Mouse (Mus musculus): Measurements from ENCODE around the gene Iqgap2. TPM values are rescaled to one million over a fixed set of nuclear protein-coding genes. Genes with fewer than 3 reads are reported as not detected.

Iqgap2 gene
- polyA plus RNA-seq, 1 experiment from 2014 or later: 9.8 TPM

GRCm38 (mm10) chr13:95672372-95672771 lies 219.3 kb downstream of the Iqgap2 start:
- 0 out of 2 replicates have a peak, but pooled peaks cover 7% of the 10 kb centered on the region for H3K36me3 ChIP-seq (ENCODE audit: insufficient read depth)
- no peaks in the 10 kb centered on the region for H3K9me3 ChIP-seq (ENCODE audit: low read depth, low read length)
- no peak overlapping the region for H3K27ac ChIP-seq (ENCODE audit: low read depth)
- no peak overlapping the region for H3K9ac ChIP-seq
- TF ChIP-seq CTCF (IDR thresholded peaks at IDR 0.05; ENCODE audit: low read depth): no peak
- no peaks in the 10 kb centered on the region for H3K27me3 ChIP-seq (ENCODE audit: insufficient read depth, low read length)
- 73% methylated on average over 7 of the region's 7 CpGs for WGBS
- H3K4me3 ChIP-seq (ENCODE audit: low read depth, low read length): no peak overlapping the region
- DNase-seq (peak; percentile 15), ATAC-seq (ENCODE audit: insufficient read depth) (no peak)
- H3K4me1 ChIP-seq (ENCODE audit: insufficient read depth): no peaks in the 10 kb centered on the region
- no peak overlapping the region for H3K4me2 ChIP-seq

- peak; percentile 76 for DNase-seq
- no peak overlapping the region for H3K4me3 ChIP-seq (ENCODE audit: low read depth, low read length)
- peak overlapping the region; percentile 55; the same call in 1 of the 2 replicates for H3K27ac ChIP-seq (ENCODE audit: low read depth)
- H3K4me2 ChIP-seq: no peak overlapping the region; the same call in 1 of the 2 replicates
- H3K27me3 ChIP-seq (ENCODE audit: insufficient read depth, low read length): no peaks in the 10 kb centered on the region
- no peak for TF ChIP-seq CTCF (IDR thresholded peaks at IDR 0.05; ENCODE audit: low read depth)
- H3K4me1 ChIP-seq (ENCODE audit: insufficient read depth): no peaks in the 10 kb centered on the region
- 0 out of 2 replicates have a peak, but pooled peaks cover 7% of the 10 kb centered on the region for H3K36me3 ChIP-seq (ENCODE audit: insufficient read depth)
- H3K9me3 ChIP-seq (ENCODE audit: low read depth, low read length): no peaks in the 10 kb centered on the region
- no peak overlapping the region for H3K9ac ChIP-seq
- WGBS: 58% methylated on average over 9 of the region's 9 CpGs
- ATAC-seq (ENCODE audit: insufficient read depth): peak; percentile 94
Measured at GRCm38 (mm10) chr13:95671108-95671897, 220.4 kb downstream of the Iqgap2 start.

GRCm38 (mm10) chr13:95670534-95670933 lies 221.2 kb downstream of the Iqgap2 start:
- H3K36me3 ChIP-seq (ENCODE audit: insufficient read depth): 0 out of 2 replicates have a peak, but pooled peaks cover 7% of the 10 kb centered on the region
- no peaks in the 10 kb centered on the region for H3K4me1 ChIP-seq (ENCODE audit: insufficient read depth)
- no peak overlapping the region for H3K9ac ChIP-seq
- ATAC-seq (ENCODE audit: insufficient read depth): no peak
- no peak for TF ChIP-seq CTCF (IDR thresholded peaks at IDR 0.05; ENCODE audit: low read depth)
- WGBS: 73% methylated on average over 5 of the region's 5 CpGs
- H3K4me2 ChIP-seq: no peak overlapping the region
- no peaks in the 10 kb centered on the region for H3K27me3 ChIP-seq (ENCODE audit: insufficient read depth, low read length)
- H3K27ac ChIP-seq (ENCODE audit: low read depth): no peak overlapping the region
- no peak for DNase-seq
- H3K4me3 ChIP-seq (ENCODE audit: low read depth, low read length): no peak overlapping the region
- H3K9me3 ChIP-seq (ENCODE audit: low read depth, low read length): no peaks in the 10 kb centered on the region

GRCm38 (mm10) chr13:95667260-95667659 lies 224.5 kb downstream of the Iqgap2 start:
- no peak overlapping the region for H3K4me3 ChIP-seq (ENCODE audit: low read depth, low read length)
- no peaks in the 10 kb centered on the region for H3K9me3 ChIP-seq (ENCODE audit: low read depth, low read length)
- ATAC-seq (ENCODE audit: insufficient read depth) (no peak), DNase-seq (peak; percentile 65)
- H3K9ac ChIP-seq: no peak overlapping the region
- no peaks in the 10 kb centered on the region for H3K4me1 ChIP-seq (ENCODE audit: insufficient read depth)
- peak; percentile 60 for TF ChIP-seq CTCF (IDR thresholded peaks at IDR 0.05; ENCODE audit: low read depth)
- no peaks in the 10 kb centered on the region for H3K27me3 ChIP-seq (ENCODE audit: insufficient read depth, low read length)
- H3K36me3 ChIP-seq (ENCODE audit: insufficient read depth): 0 out of 2 replicates have a peak, but pooled peaks cover 5% of the 10 kb centered on the region
- no peak overlapping the region for H3K27ac ChIP-seq (ENCODE audit: low read depth)
- H3K4me2 ChIP-seq: no peak overlapping the region
- 14% methylated on average over 7 of the region's 7 CpGs for WGBS

GRCm38 (mm10) chr13:95665644-95666356 lies 225.9 kb downstream of the Iqgap2 start:
- Histone ChIP-seq H3K27me3 (ENCODE audit: insufficient read depth, low read length) (no peaks in the 10 kb centered on the region), H3K9me3 (ENCODE audit: low read depth, low read length) (no peaks in the 10 kb centered on the region), H3K36me3 (ENCODE audit: insufficient read depth) (no peaks in the 10 kb centered on the region), H3K4me1 (ENCODE audit: insufficient read depth) (no peaks in the 10 kb centered on the region), H3K4me3 (ENCODE audit: low read depth, low read length) (no peak overlapping the region), H3K9ac (no peak overlapping the region), H3K27ac (ENCODE audit: low read depth) (no peak overlapping the region), H3K4me2 (no peak overlapping the region)
- no peak for TF ChIP-seq CTCF (IDR thresholded peaks at IDR 0.05; ENCODE audit: low read depth)
- WGBS: 83% methylated on average over 13 of the region's 13 CpGs
- DNase-seq (no peak), ATAC-seq (ENCODE audit: insufficient read depth) (no peak)

GRCm38 (mm10) chr13:95663834-95664233 lies 227.9 kb downstream of the Iqgap2 start:
- DNase-seq (no peak), ATAC-seq (ENCODE audit: insufficient read depth) (no peak)
- Histone ChIP-seq H3K27ac (ENCODE audit: low read depth) (no peak overlapping the region), H3K4me1 (ENCODE audit: insufficient read depth) (no peaks in the 10 kb centered on the region), H3K36me3 (ENCODE audit: insufficient read depth) (0 out of 2 replicates have a peak, but pooled peaks cover 7% of the 10 kb centered on the region), H3K9me3 (ENCODE audit: low read depth, low read length) (no peaks in the 10 kb centered on the region), H3K9ac (no peak overlapping the region), H3K4me2 (no peak overlapping the region), H3K4me3 (ENCODE audit: low read depth, low read length) (no peak overlapping the region), H3K27me3 (ENCODE audit: insufficient read depth, low read length) (no peaks in the 10 kb centered on the region)
- WGBS: 94% methylated on average over 4 of the region's 4 CpGs
- TF ChIP-seq CTCF (IDR thresholded peaks at IDR 0.05; ENCODE audit: low read depth): no peak

- no peak overlapping the region for H3K4me2 ChIP-seq
- no peak for TF ChIP-seq CTCF (IDR thresholded peaks at IDR 0.05; ENCODE audit: low read depth)
- DNase-seq (no peak), ATAC-seq (ENCODE audit: insufficient read depth) (no peak)
- H3K9ac ChIP-seq: no peak overlapping the region
- 0 out of 2 replicates have a peak, but pooled peaks cover 7% of the 10 kb centered on the region for H3K36me3 ChIP-seq (ENCODE audit: insufficient read depth)
- peaks cover 3% of the 10 kb centered on the region; the same call in 1 of the 2 replicates for H3K4me1 ChIP-seq (ENCODE audit: insufficient read depth)
- no peak overlapping the region for H3K4me3 ChIP-seq (ENCODE audit: low read depth, low read length)
- H3K9me3 ChIP-seq (ENCODE audit: low read depth, low read length): no peaks in the 10 kb centered on the region
- 75% methylated on average over 7 of the region's 7 CpGs for WGBS
- H3K27me3 ChIP-seq (ENCODE audit: insufficient read depth, low read length): no peaks in the 10 kb centered on the region
- H3K27ac ChIP-seq (ENCODE audit: low read depth): no peak overlapping the region
Measured at GRCm38 (mm10) chr13:95659432-95659831, 232.3 kb downstream of the Iqgap2 start.

Data from lung, embryonic 14.5 days (tissue).